In the genomic region with DNA sequence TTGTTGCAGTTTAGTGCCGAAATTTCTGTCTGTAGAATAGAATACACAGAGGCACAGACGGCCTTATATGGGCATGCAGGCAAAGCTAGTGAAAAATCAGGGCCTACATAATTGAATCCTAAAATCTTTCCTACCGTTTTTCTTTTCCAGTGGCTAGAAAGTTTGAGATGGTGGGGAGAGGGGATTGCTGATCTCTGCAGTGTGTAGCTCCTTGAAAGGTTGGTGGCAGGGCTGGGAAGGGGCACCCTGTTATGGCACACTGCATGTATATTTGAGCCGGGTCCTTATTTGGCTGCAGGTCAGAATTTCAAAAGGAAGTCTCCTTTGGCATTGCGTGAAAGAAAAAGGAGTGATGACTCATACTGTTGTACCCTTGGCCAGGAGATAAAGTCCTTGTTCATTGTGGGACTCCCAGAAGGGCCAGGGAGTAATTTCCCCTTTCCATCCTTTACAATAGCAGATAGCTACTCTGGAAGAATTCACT, we compare ENCODE assay signal across 7 mouse cellular contexts. TPM values are rescaled to one million over a fixed set of nuclear protein-coding genes. Genes with fewer than 3 reads are reported as not detected.
A peak's percentile ranks its signal among the peaks of the same experiment; 100 is the strongest.
DNase-seq lines count a peak whose midpoint lies in the region; ATAC-seq and TF ChIP-seq lines count a peak whose summit lies in the region.

No protein-coding gene starts in this region.

- H3K4me1 ChIP-seq in embryonic facial prominence, embryonic 13.5 days = peaks cover 41% of the 10 kb centered on the region
- H3K4me1 ChIP-seq in hindbrain, embryonic 11.5 days (replicated peaks; ENCODE audit: control insufficient read depth, insufficient read depth, low read length) = no peaks in the 10 kb centered on the region
- H3K4me1 ChIP-seq in liver, embryonic 11.5 days (replicated peaks; ENCODE audit: control insufficient read depth, insufficient read depth, low read length) = peaks cover 5% of the 10 kb centered on the region

- 1% methylated on average over 5 of the region's 5 CpGs for WGBS in embryonic facial prominence, embryonic 13.5 days
- WGBS in hindbrain, embryonic 11.5 days = 11% methylated on average over 5 of the region's 5 CpGs
- 7% methylated on average over 5 of the region's 5 CpGs for WGBS in liver, embryonic 11.5 days

- DNase-seq in 416B (ENCODE audit: low read depth) = peak; percentile 87
- peak; percentile 35 for DNase-seq in hindbrain, embryonic 11.5 days (ENCODE audit: low spot score)
- no peak for DNase-seq in liver, embryonic 11.5 days (ENCODE audit: low spot score)
- peak; percentile 63 for DNase-seq in naive thymus-derived CD4-positive, alpha-beta T cell, adult 2 months (ENCODE audit: low read depth)
- DNase-seq in urinary bladder, adult 18-20 months (ENCODE audit: low spot score in 2 of 2) = no peak

- H3K79me2 ChIP-seq in C2C12 (ENCODE audit: control insufficient read depth, insufficient read depth) = peaks cover 72% of the 10 kb centered on the region

- ATAC-seq in embryonic facial prominence, embryonic 13.5 days (ENCODE audit: insufficient number of reproducible peaks, insufficient read depth, low FRiP score, low TSS enrichment, low read depth) = no peak
- ATAC-seq in hindbrain, embryonic 11.5 days (ENCODE audit: low FRiP score) = no peak
- ATAC-seq in liver, embryonic 11.5 days (replicated peaks; ENCODE audit: low FRiP score) = no peak

- H3K9ac ChIP-seq in embryonic facial prominence, embryonic 13.5 days = peak overlapping the region; percentile 85
- H3K9ac ChIP-seq in hindbrain, embryonic 11.5 days (ENCODE audit: low read depth, low read length) = peak overlapping the region; percentile 75
- H3K9ac ChIP-seq in liver, embryonic 11.5 days (ENCODE audit: low read depth, low read length) = peak overlapping the region; percentile 78

- peak overlapping the region; percentile 98 for H3K27ac ChIP-seq in embryonic facial prominence, embryonic 13.5 days
- H3K27ac ChIP-seq in hindbrain, embryonic 11.5 days (ENCODE audit: low read depth, low read length) = peak overlapping the region; percentile 89
- peak overlapping the region; percentile 95 for H3K27ac ChIP-seq in liver, embryonic 11.5 days (ENCODE audit: low read depth, low read length)

- no peaks in the 10 kb centered on the region for H3K9me3 ChIP-seq in embryonic facial prominence, embryonic 13.5 days
- no peaks in the 10 kb centered on the region for H3K9me3 ChIP-seq in hindbrain, embryonic 11.5 days (ENCODE audit: control insufficient read depth, low read length)
- H3K9me3 ChIP-seq in liver, embryonic 11.5 days (ENCODE audit: control insufficient read depth, low read length) = no peaks in the 10 kb centered on the region

- H3K4me3 ChIP-seq in C2C12 (ENCODE audit: insufficient read depth, poor library complexity, severe bottlenecking) = peak overlapping the region; percentile 85
- peak overlapping the region; percentile 71 for H3K4me3 ChIP-seq in embryonic facial prominence, embryonic 13.5 days
- peak overlapping the region; percentile 69 for H3K4me3 ChIP-seq in hindbrain, embryonic 11.5 days (ENCODE audit: low read depth, low read length)
- peak overlapping the region; percentile 75 for H3K4me3 ChIP-seq in liver, embryonic 11.5 days (ENCODE audit: low read depth, low read length)

- H3K79me3 ChIP-seq in C2C12 (ENCODE audit: low read depth) = peaks cover 69% of the 10 kb centered on the region

- no peaks in the 10 kb centered on the region for H3K27me3 ChIP-seq in C2C12 (ENCODE audit: control insufficient read depth, insufficient read depth, insufficient read length)
- no peaks in the 10 kb centered on the region for H3K27me3 ChIP-seq in embryonic facial prominence, embryonic 13.5 days
- H3K27me3 ChIP-seq in hindbrain, embryonic 11.5 days (ENCODE audit: control insufficient read depth, insufficient read depth, low read length) = no peaks in the 10 kb centered on the region
- no peaks in the 10 kb centered on the region for H3K27me3 ChIP-seq in liver, embryonic 11.5 days (replicated peaks; ENCODE audit: control insufficient read depth, insufficient read depth, low read length)

- H3K36me3 ChIP-seq in C2C12 (ENCODE audit: control insufficient read depth, insufficient read depth) = peaks cover 51% of the 10 kb centered on the region
- H3K36me3 ChIP-seq in embryonic facial prominence, embryonic 13.5 days = peaks cover 36% of the 10 kb centered on the region
- H3K36me3 ChIP-seq in hindbrain, embryonic 11.5 days (ENCODE audit: control insufficient read depth, insufficient read depth, low read length) = peaks cover 13% of the 10 kb centered on the region; the same call in 1 of the 2 replicates
- peaks cover 22% of the 10 kb centered on the region for H3K36me3 ChIP-seq in liver, embryonic 11.5 days (ENCODE audit: control insufficient read depth, insufficient read depth, low read length)

- TF ChIP-seq CTCF in C2C12 (IDR thresholded peaks at IDR 0.05; ENCODE audit: control insufficient read depth, insufficient read depth, insufficient read length) = no peak

- peak overlapping the region; percentile 70 for H3K4me2 ChIP-seq in embryonic facial prominence, embryonic 13.5 days
- H3K4me2 ChIP-seq in hindbrain, embryonic 11.5 days (replicated peaks; ENCODE audit: low read depth, low read length) = peak overlapping the region; percentile 59
- peak overlapping the region; percentile 76 for H3K4me2 ChIP-seq in liver, embryonic 11.5 days

- H3ac ChIP-seq in C2C12 (ENCODE audit: control insufficient read depth, insufficient read length, low read depth) = peak overlapping the region; percentile 93

TF ChIP-seq in C2C12, 6 proteins besides CTCF, POLR2A, EP300 and RAD21:
- TF ChIP-seq FOSL1 (IDR thresholded peaks at IDR 0.05; ENCODE audit: insufficient read depth, low read length, poor library complexity, severe bottlenecking) (no peak), MAX (IDR thresholded peaks at IDR 0.05) (no peak), USF1 (IDR thresholded peaks at IDR 0.05; ENCODE audit: low read depth) (no peak), MYOG (IDR thresholded peaks at IDR 0.05; ENCODE audit: control insufficient read depth, extremely low read depth, insufficient read length) (no peak), CEBPB (IDR thresholded peaks at IDR 0.05; ENCODE audit: low read depth) (no peak), MYOD1 (IDR thresholded peaks at IDR 0.05; ENCODE audit: control insufficient read depth, insufficient read length, low read depth) (no peak)

RNA-seq across cellular contexts. Expression of gene Klf6, which starts 2.2 kb away (rescaled TPM):
- 21.8 TPM for polyA plus RNA-seq in C2C12 (2012; fragmentation: generic; extraction: Trizol)
- 59.5 and 60.7 TPM in 2 replicates for polyA plus RNA-seq in embryonic facial prominence, embryonic 13.5 days (2015; fragmentation: Nextera tagmentation; extraction: Ambion mirVana)
- 74.1 and 77.9 TPM in 2 replicates for polyA plus RNA-seq in hindbrain, embryonic 11.5 days (2014; fragmentation: Nextera tagmentation; extraction: Ambion mirVana)
- 25.7 and 31.5 TPM in 2 replicates for polyA plus RNA-seq in liver, embryonic 11.5 days (2014; fragmentation: Nextera tagmentation; extraction: Ambion mirVana)

Comparison
In these comparisons a context has a peak if more than half of its experiments do, and no peak if none do; other contexts are left out.
1. DNase-seq: peak in 416B (single experiment), hindbrain, embryonic 11.5 days (single experiment) and naive thymus-derived CD4-positive, alpha-beta T cell, adult 2 months (single experiment); none in liver, embryonic 11.5 days (single experiment) and urinary bladder, adult 18-20 months (0 of 2).
2. Peak in every context shown above with its lines, with median percentiles within 50 percentile points of each other: H3K4me3 ChIP-seq, H3K27ac ChIP-seq, H3K4me2 ChIP-seq and H3K9ac ChIP-seq.